Mouse (Mus musculus) neural tube, embryonic 10.5 days (tissue): Measurements from ENCODE around the gene Sh3bp4.
A peak's percentile ranks its signal among the peaks of the same experiment; 100 is the strongest.

Source experiments
- DNase-seq: peaks from one replicate; pipeline ENCODE4 v3.0.0-alpha.2; 2017; ENCODE audit warnings: low spot score; ENCODE audit errors: extremely low spot score

Gene Sh3bp4

GRCm38 (mm10) chr1:89183261-89183831, 113.1 kb downstream of the Sh3bp4 start:
- peak; percentile 33 for DNase-seq

GRCm38 (mm10) chr1:89184111-89184785, 114.0 kb downstream of the Sh3bp4 start:
- DNase-seq = no peak

- no peak for DNase-seq
Measured at GRCm38 (mm10) chr1:89184839-89185238, 114.6 kb downstream of the Sh3bp4 start.

GRCm38 (mm10) chr1:89187441-89187840, 117.2 kb downstream of the Sh3bp4 start:
- no peak for DNase-seq

- no peak for DNase-seq
Measured at GRCm38 (mm10) chr1:89188091-89188490, 117.9 kb downstream of the Sh3bp4 start.

DNA sequence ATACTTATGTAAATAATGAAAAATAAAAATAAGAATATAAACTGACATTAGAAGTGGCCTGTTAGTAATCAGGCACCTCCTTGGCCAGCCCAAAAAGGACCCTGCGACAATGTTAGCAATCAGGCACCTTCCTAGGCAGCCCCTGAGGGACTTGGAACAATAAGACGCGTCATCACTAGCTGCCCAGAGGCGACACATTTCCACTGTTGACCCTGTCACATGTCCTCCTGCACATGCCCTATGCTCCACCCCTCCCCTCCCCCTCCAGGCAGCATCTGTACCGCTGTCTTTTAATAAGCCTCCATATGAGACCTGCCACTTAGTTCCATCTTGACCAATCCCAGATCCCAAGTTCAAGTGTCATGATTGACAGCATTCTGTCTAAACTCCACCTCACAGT, 119.0 kb downstream of the Sh3bp4 start:
- no peak for DNase-seq

- no peak for DNase-seq
Measured at GRCm38 (mm10) chr1:89190621-89191020, 120.4 kb downstream of the Sh3bp4 start.

GRCm38 (mm10) chr1:89191127-89191740, 121.0 kb downstream of the Sh3bp4 start:
- peak; percentile 83 for DNase-seq

DNA sequence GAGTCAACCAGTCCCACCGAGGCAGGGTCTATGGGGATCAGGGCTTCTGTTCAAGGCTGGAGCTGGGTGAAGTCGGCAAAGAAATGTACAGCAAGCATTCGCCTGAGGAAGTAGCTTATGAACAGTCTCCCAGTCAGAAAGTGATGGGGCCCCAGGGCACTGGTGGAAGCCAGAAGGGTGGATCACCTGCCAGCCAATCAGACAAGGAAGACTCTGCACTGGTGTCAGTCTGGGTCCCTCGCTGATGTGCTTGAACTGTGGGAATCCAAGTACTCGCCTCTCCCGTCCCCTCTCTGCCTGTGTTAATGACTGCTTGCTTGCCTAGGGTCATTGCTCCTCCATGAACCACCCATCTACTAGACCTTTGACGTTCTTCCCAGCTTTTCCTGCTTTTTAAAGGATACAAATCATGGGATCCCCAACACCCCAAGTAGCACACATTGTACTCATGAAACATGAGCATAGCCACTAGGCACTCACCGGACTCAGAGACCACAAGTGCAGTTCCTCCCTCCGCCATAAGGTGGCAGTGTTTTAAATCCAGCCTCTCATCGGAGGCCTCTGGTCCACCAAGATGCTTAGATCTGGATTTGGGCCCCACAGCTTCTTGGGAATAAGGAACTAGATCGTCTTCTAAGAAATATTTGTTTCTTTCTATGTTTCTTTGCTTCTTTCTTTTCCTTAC, 122.5 kb downstream of the Sh3bp4 start:
- DNase-seq = peak; percentile 65

DNA sequence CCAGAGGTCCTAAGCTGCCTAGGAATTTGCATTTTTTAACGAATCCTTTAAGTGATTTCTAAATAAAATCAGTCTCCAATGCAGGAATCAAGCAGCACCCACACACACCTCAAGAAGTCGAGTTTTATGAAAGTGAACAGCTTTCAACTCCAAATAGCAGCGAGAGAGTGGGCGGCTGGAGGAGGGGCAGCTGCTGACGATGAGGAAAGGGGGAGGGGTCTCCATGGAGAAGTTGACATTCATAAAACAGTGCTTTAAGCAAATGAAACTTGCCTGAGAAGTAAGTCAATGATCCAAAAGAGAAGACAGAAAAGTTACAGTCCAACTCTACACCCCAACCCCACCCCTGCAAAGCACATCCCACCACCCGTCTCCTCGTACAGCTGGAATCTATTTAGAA, 123.4 kb downstream of the Sh3bp4 start:
- DNase-seq = no peak

GRCm38 (mm10) chr1:89195827-89196712, 125.9 kb downstream of the Sh3bp4 start:
- peak; percentile 81 for DNase-seq
